ENCODE assay signal across 17 mouse cellular contexts in the genomic region with DNA sequence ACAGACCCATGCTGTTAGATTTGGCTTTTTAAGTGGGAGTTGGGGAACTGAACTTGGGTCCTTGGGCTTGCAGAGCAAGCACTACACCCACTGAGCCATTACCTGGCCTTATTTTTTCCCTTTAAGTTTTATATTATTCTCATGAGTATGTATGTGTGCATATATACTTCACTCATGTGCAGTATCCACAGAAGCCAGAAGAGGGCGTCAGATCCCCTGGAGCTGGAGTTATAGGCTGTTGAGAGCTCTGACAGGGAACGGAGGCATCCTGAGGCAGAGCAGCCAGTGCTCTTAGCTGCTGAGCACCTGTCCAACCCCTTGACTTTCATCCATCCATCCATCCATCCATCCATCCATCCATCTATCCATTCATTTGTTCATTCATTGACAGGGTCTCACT.
"Had no signal": no experiment of that assay in that cellular context is flagged by ENCODE, and none has a peak within 500 bp of the region (broad histone marks: within the 10 kb centered on the region; RNA-seq: fewer than 3 reads in every experiment).

No protein-coding gene starts in this region.

- DNase-seq: kidney, adult 11 months; kidney, adult 8-10 months; kidney, postnatal 10 days; kidney, postnatal 36 days; layer of hippocampus, adult 9-11 months; lung, adult 18-20 months; lung, postnatal 10 days; lung, postnatal 36 days; thymus, adult 2 months; thymus, postnatal 25 days had no signal

- H3K9ac ChIP-seq: kidney, embryonic 15.5 days; liver, embryonic 15.5 days; lung, embryonic 15.5 days; midbrain, embryonic 12.5 days had no signal

- H3K27me3 ChIP-seq: kidney, embryonic 15.5 days; liver, embryonic 15.5 days; lung, embryonic 15.5 days; megakaryocyte, embryonic 14.5 days had no signal

- H3K36me3 ChIP-seq: kidney, embryonic 15.5 days; liver, embryonic 15.5 days; lung, embryonic 15.5 days; midbrain, embryonic 12.5 days had no signal

- ATAC-seq: midbrain, embryonic 16.5 days had no signal

- H3K4me3 ChIP-seq: kidney, embryonic 15.5 days; liver, embryonic 15.5 days; lung, embryonic 15.5 days; megakaryocyte, embryonic 14.5 days; midbrain, embryonic 12.5 days had no signal

- H3K27ac ChIP-seq: kidney, embryonic 15.5 days; liver, embryonic 15.5 days; lung, embryonic 15.5 days; midbrain, embryonic 12.5 days had no signal

- H3K9me3 ChIP-seq: kidney, embryonic 15.5 days; liver, embryonic 15.5 days; lung, embryonic 15.5 days; midbrain, embryonic 12.5 days had no signal

- H3K4me2 ChIP-seq: kidney, embryonic 15.5 days; liver, embryonic 11.5 days; liver, embryonic 15.5 days; lung, embryonic 15.5 days; midbrain, embryonic 12.5 days had no signal
